ENCODE assay signal across 16 mouse cellular contexts in genomic region chr17:67996769-67997155, GRCm38 (mm10). TPM values are rescaled to one million over a fixed set of nuclear protein-coding genes. Genes with fewer than 3 reads are reported as not detected.
DNase-seq lines count a peak whose midpoint lies in the region; ATAC-seq and TF ChIP-seq lines count a peak whose summit lies in the region.
"Had no signal": no experiment of that assay in that cellular context is flagged by ENCODE, and none has a peak within 500 bp of the region (broad histone marks: within the 10 kb centered on the region; RNA-seq: fewer than 3 reads in every experiment).

No protein-coding gene starts in this region.

- no peaks in the 10 kb centered on the region for H3K27me3 ChIP-seq in heart, embryonic 12.5 days (replicated peaks)
- no peaks in the 10 kb centered on the region for H3K27me3 ChIP-seq in kidney, embryonic 15.5 days
- H3K27me3 ChIP-seq in stomach, embryonic 14.5 days (ENCODE audit: control insufficient read depth, insufficient read depth, low read length) = no peaks in the 10 kb centered on the region
- no peaks in the 10 kb centered on the region for H3K27me3 ChIP-seq in stomach, postnatal 0 days (ENCODE audit: control insufficient read depth, insufficient read depth, low read length)
- H3K27me3 ChIP-seq: hindbrain, embryonic 12.5 days; neural tube, embryonic 15.5 days had no signal

- no peak overlapping the region for H3K9ac ChIP-seq in heart, embryonic 12.5 days
- H3K9ac ChIP-seq in kidney, embryonic 15.5 days = no peak overlapping the region
- no peak overlapping the region for H3K9ac ChIP-seq in stomach, embryonic 14.5 days (replicated peaks; ENCODE audit: low read depth, low read length)
- no peak overlapping the region for H3K9ac ChIP-seq in stomach, postnatal 0 days (ENCODE audit: low read length)
- H3K9ac ChIP-seq: forebrain, postnatal 0 days; hindbrain, embryonic 12.5 days; neural tube, embryonic 15.5 days had no signal

- 0 out of 2 replicates have a peak, but pooled peaks cover 3% of the 10 kb centered on the region for H3K36me3 ChIP-seq in heart, embryonic 12.5 days
- H3K36me3 ChIP-seq in kidney, embryonic 15.5 days = no peaks in the 10 kb centered on the region
- H3K36me3 ChIP-seq in stomach, embryonic 14.5 days (ENCODE audit: control insufficient read depth, insufficient read depth, low read length) = no peaks in the 10 kb centered on the region
- H3K36me3 ChIP-seq in stomach, postnatal 0 days (ENCODE audit: control insufficient read depth, insufficient read depth, low read length) = no peaks in the 10 kb centered on the region
- H3K36me3 ChIP-seq: hindbrain, embryonic 12.5 days; neural tube, embryonic 15.5 days had no signal

- H3K27ac ChIP-seq in heart, embryonic 12.5 days (ENCODE audit: poor library complexity, severe bottlenecking) = peak overlapping the region; percentile 56; the same call in 1 of the 2 replicates
- peak overlapping the region; percentile 52 for H3K27ac ChIP-seq in kidney, embryonic 15.5 days
- H3K27ac ChIP-seq in stomach, embryonic 14.5 days (ENCODE audit: low read length) = peak overlapping the region; percentile 12; the same call in 1 of the 2 replicates
- H3K27ac ChIP-seq in stomach, postnatal 0 days (replicated peaks) = no peak overlapping the region
- H3K27ac ChIP-seq: hindbrain, embryonic 12.5 days; neural tube, embryonic 15.5 days had no signal

- peak overlapping the region; percentile 38; the same call in 1 of the 2 replicates for H3K4me2 ChIP-seq in heart, embryonic 12.5 days
- H3K4me2 ChIP-seq in kidney, embryonic 15.5 days = 0 out of 2 replicates have a peak overlapping the region, but pooled peaks have one; percentile 32
- H3K4me2 ChIP-seq in stomach, embryonic 14.5 days (replicated peaks; ENCODE audit: low read depth, low read length) = no peak overlapping the region
- no peak overlapping the region for H3K4me2 ChIP-seq in stomach, postnatal 0 days (replicated peaks; ENCODE audit: low read depth)
- H3K4me2 ChIP-seq: hindbrain, embryonic 12.5 days; neural tube, embryonic 15.5 days had no signal

- intact Hi-C loops in heart, postnatal 25 days (cut with DNase I) = no loop called here

- DNase-seq in heart, postnatal 25 days (ENCODE audit: low spot score) = no peak
- DNase-seq in kidney, postnatal 14 days = no peak
- DNase-seq in stomach, postnatal 0 days (ENCODE audit: low spot score) = no peak
- no peak for DNase-seq in embryo, embryonic 11 days
- DNase-seq: adrenal gland, postnatal 25 days; cerebellum, adult 9-10 months; forebrain, postnatal 0 days; kidney, adult 18-20 months; left cerebral cortex, postnatal 4 days; thymus, postnatal 36 days had no signal

- H3K4me3 ChIP-seq in heart, embryonic 12.5 days = no peak overlapping the region
- no peak overlapping the region for H3K4me3 ChIP-seq in kidney, embryonic 15.5 days (replicated peaks)
- no peak overlapping the region for H3K4me3 ChIP-seq in stomach, embryonic 14.5 days (ENCODE audit: low read depth, low read length)
- no peak overlapping the region for H3K4me3 ChIP-seq in stomach, postnatal 0 days (ENCODE audit: low read depth, low read length)
- H3K4me3 ChIP-seq: hindbrain, embryonic 12.5 days; neural tube, embryonic 15.5 days had no signal

- H3K9me3 ChIP-seq in heart, embryonic 12.5 days (replicated peaks) = no peaks in the 10 kb centered on the region
- no peaks in the 10 kb centered on the region for H3K9me3 ChIP-seq in kidney, embryonic 15.5 days (replicated peaks)
- no peaks in the 10 kb centered on the region for H3K9me3 ChIP-seq in stomach, embryonic 14.5 days (ENCODE audit: control insufficient read depth, low read depth, low read length)
- no peaks in the 10 kb centered on the region for H3K9me3 ChIP-seq in stomach, postnatal 0 days (ENCODE audit: control insufficient read depth, low read length)
- H3K9me3 ChIP-seq: hindbrain, embryonic 12.5 days; neural tube, embryonic 15.5 days had no signal

- TF ChIP-seq EP300 in stomach, postnatal 0 days (optimal IDR thresholded peaks at IDR 0.05) = no peak

- no peak for TF ChIP-seq CTCF in stomach, postnatal 0 days (IDR thresholded peaks at IDR 0.05; ENCODE audit: low read depth)

- peaks cover 38% of the 10 kb centered on the region for H3K4me1 ChIP-seq in heart, embryonic 12.5 days (replicated peaks)
- peaks cover 32% of the 10 kb centered on the region for H3K4me1 ChIP-seq in kidney, embryonic 15.5 days
- H3K4me1 ChIP-seq in stomach, embryonic 14.5 days (ENCODE audit: control insufficient read depth, insufficient read depth, low read length) = peaks cover 34% of the 10 kb centered on the region
- H3K4me1 ChIP-seq in stomach, postnatal 0 days (replicated peaks; ENCODE audit: control insufficient read depth, insufficient read depth) = no peaks in the 10 kb centered on the region; the same call in 1 of the 2 replicates

- 69% methylated on average over 7 of the region's 7 CpGs for WGBS in heart, embryonic 12.5 days
- 77% methylated on average over 7 of the region's 7 CpGs for WGBS in kidney, embryonic 15.5 days
- WGBS in stomach, embryonic 14.5 days = 64% methylated on average over 7 of the region's 7 CpGs
- WGBS in stomach, postnatal 0 days = 66% methylated on average over 7 of the region's 7 CpGs

- no peak for ATAC-seq in heart, embryonic 12.5 days (ENCODE audit: insufficient number of reproducible peaks, low FRiP score)
- no peak for ATAC-seq in kidney, embryonic 15.5 days (replicated peaks; ENCODE audit: low FRiP score)
- no peak for ATAC-seq in stomach, embryonic 14.5 days (ENCODE audit: insufficient number of reproducible peaks, insufficient read depth, low FRiP score, low read depth)
- no peak for ATAC-seq in stomach, postnatal 0 days (ENCODE audit: low FRiP score, low TSS enrichment)
- ATAC-seq: activated CD4-positive, CD25-positive, alpha-beta regulatory T cell, adult 4 months; forebrain, postnatal 0 days had no signal

RNA-seq across cellular contexts. Expression of gene Arhgap28, which starts 7.2 kb away (rescaled TPM):
- 25.2 and 25.4 TPM in 2 replicates for polyA plus RNA-seq in heart, embryonic 12.5 days (2016; fragmentation: Nextera tagmentation; extraction: Ambion mirVana)
- 1 to 10 TPM; 2.5 to 3.0 TPM for total RNA-seq in heart, postnatal 25 days (2021)
- polyA plus RNA-seq in kidney, embryonic 15.5 days (2015; fragmentation: Nextera tagmentation; extraction: Ambion mirVana) = 22.1 and 26.0 TPM in 2 replicates
- polyA plus RNA-seq in stomach, embryonic 14.5 days (2014; fragmentation: Nextera tagmentation; extraction: Ambion mirVana) = 43.3 and 45.3 TPM in 2 replicates
- 5.7 and 5.8 TPM in 2 replicates for polyA plus RNA-seq in stomach, postnatal 0 days (2015; fragmentation: Nextera tagmentation; extraction: Ambion mirVana)

Comparison
In these comparisons a context has a peak if more than half of its experiments do, and no peak if none do; other contexts are left out.
1. H3K4me2 ChIP-seq: peak in heart, embryonic 12.5 days (single experiment) and kidney, embryonic 15.5 days (single experiment); none in stomach, embryonic 14.5 days (single experiment) and stomach, postnatal 0 days (single experiment).